Comparison of ENCODE assay signal across 23 mouse cellular contexts in genomic region chr9:101036876-101037275, GRCm38 (mm10). TPM values are rescaled to one million over a fixed set of nuclear protein-coding genes. Genes with fewer than 3 reads are reported as not detected.
DNase-seq lines count a peak whose midpoint lies in the region; ATAC-seq lines count a peak whose summit lies in the region.
"Had no signal": no experiment of that assay in that cellular context is flagged by ENCODE, and none has a peak within 500 bp of the region (broad histone marks: within the 10 kb centered on the region; RNA-seq: fewer than 3 reads in every experiment).

No protein-coding gene starts in this region.

- peak overlapping the region; percentile 78 for H3K4me3 ChIP-seq in megakaryocyte, embryonic 14.5 days (replicated peaks)
- no peak overlapping the region for H3K4me3 ChIP-seq in forebrain, embryonic 13.5 days
- H3K4me3 ChIP-seq: embryonic facial prominence, embryonic 12.5 days; limb, embryonic 15.5 days; lung, embryonic 15.5 days; stomach, embryonic 15.5 days had no signal

- peak; percentile 64 for DNase-seq in kidney, adult 11 months
- no peak for DNase-seq in kidney, postnatal 4 days
- peak; percentile 39 to 56 for DNase-seq in kidney, postnatal 25 days
- no peak for DNase-seq in retina, embryonic 14.5 days (ENCODE audit: low spot score)
- DNase-seq: cerebellum, postnatal 10 days; gastrocnemius, postnatal 14 days; right cerebral cortex, adult 18-20 months; right cerebral cortex, postnatal 4 days; thymus, postnatal 25 days had no signal

- 93% methylated on average over 2 of the region's 2 CpGs for WGBS in forebrain, embryonic 13.5 days

- ATAC-seq in megakaryocyte, adult 5-6 weeks (ENCODE audit: poor library complexity, severe bottlenecking), result no peak
- no peak for ATAC-seq in forebrain, embryonic 13.5 days
- ATAC-seq: forebrain, embryonic 14.5 days; intestine, postnatal 0 days; Patski had no signal

- H3K9me3 ChIP-seq in megakaryocyte, embryonic 14.5 days, result peaks cover 11% of the 10 kb centered on the region
- no peaks in the 10 kb centered on the region for H3K9me3 ChIP-seq in forebrain, embryonic 13.5 days (replicated peaks)
- H3K9me3 ChIP-seq: embryonic facial prominence, embryonic 12.5 days; G1E; limb, embryonic 15.5 days; lung, embryonic 15.5 days; stomach, embryonic 15.5 days had no signal

- no peak overlapping the region for H3K4me2 ChIP-seq in forebrain, embryonic 13.5 days
- H3K4me2 ChIP-seq: embryonic facial prominence, embryonic 12.5 days; heart, embryonic 11.5 days; limb, embryonic 15.5 days; midbrain, embryonic 11.5 days had no signal

- no peak overlapping the region for H3K27ac ChIP-seq in forebrain, embryonic 13.5 days
- H3K27ac ChIP-seq: embryonic facial prominence, embryonic 12.5 days; lung, embryonic 15.5 days; macrophage; stomach, embryonic 15.5 days had no signal

- H3K4me1 ChIP-seq in megakaryocyte, embryonic 14.5 days, result peaks cover 44% of the 10 kb centered on the region
- peaks cover 13% of the 10 kb centered on the region for H3K4me1 ChIP-seq in forebrain, embryonic 13.5 days

- peaks cover 7% of the 10 kb centered on the region for H3K36me3 ChIP-seq in megakaryocyte, embryonic 14.5 days (replicated peaks; ENCODE audit: low read length)
- H3K36me3 ChIP-seq in forebrain, embryonic 13.5 days (ENCODE audit: poor library complexity, severe bottlenecking), result no peaks in the 10 kb centered on the region
- H3K36me3 ChIP-seq: embryonic facial prominence, embryonic 12.5 days; limb, embryonic 15.5 days; lung, embryonic 15.5 days; stomach, embryonic 15.5 days had no signal

- H3K27me3 ChIP-seq in megakaryocyte, embryonic 14.5 days (replicated peaks), result no peaks in the 10 kb centered on the region
- no peaks in the 10 kb centered on the region for H3K27me3 ChIP-seq in forebrain, embryonic 13.5 days
- H3K27me3 ChIP-seq: embryonic facial prominence, embryonic 12.5 days; limb, embryonic 15.5 days; lung, embryonic 15.5 days; Patski; stomach, embryonic 15.5 days had no signal

- no peak overlapping the region for H3K9ac ChIP-seq in forebrain, embryonic 13.5 days
- H3K9ac ChIP-seq: embryonic facial prominence, embryonic 12.5 days; limb, embryonic 15.5 days; lung, embryonic 15.5 days; stomach, embryonic 15.5 days had no signal

RNA-seq across cellular contexts. Expression of gene Pccb, which starts 2.2 kb away (rescaled TPM):
- 2.4 and 69.9 TPM in 2 replicates for polyA plus RNA-seq in megakaryocyte, embryonic 14.5 days (2012; ENCODE audit: insufficient read depth, low replicate concordance)
- total RNA-seq in megakaryocyte, adult 5-6 weeks (2015), result 9.8 and 12.2 TPM in 2 replicates
- 6.4 and 8.0 TPM in 2 replicates for total RNA-seq in megakaryocyte, adult 5-6 weeks (2017)
- 18.8 and 20.7 TPM in 2 replicates for polyA plus RNA-seq in forebrain, embryonic 13.5 days (2015; fragmentation: Nextera tagmentation; extraction: Ambion mirVana)

RNA-seq across cellular contexts. Expression of gene Msl2, which starts 37.0 kb away (rescaled TPM):
- polyA plus RNA-seq in megakaryocyte, embryonic 14.5 days (2012; ENCODE audit: insufficient read depth, low replicate concordance), result 4.8 and 8.7 TPM in 2 replicates
- total RNA-seq in megakaryocyte, adult 5-6 weeks (2015), result 85.6 and 92.6 TPM in 2 replicates
- total RNA-seq in megakaryocyte, adult 5-6 weeks (2017), result 44.9 and 53.4 TPM in 2 replicates
- 5.7 and 6.1 TPM in 2 replicates for polyA plus RNA-seq in forebrain, embryonic 13.5 days (2015; fragmentation: Nextera tagmentation; extraction: Ambion mirVana)

Comparison
In these comparisons a context has a peak if more than half of its experiments do, and no peak if none do; other contexts are left out.
1. DNase-seq: peak in kidney, adult 11 months (single experiment) and kidney, postnatal 25 days (2 of 2); none in kidney, postnatal 4 days (0 of 2) and retina, embryonic 14.5 days (single experiment).